ENCODE assay signal across 28 mouse cellular contexts in genomic region chr19:53964910-53965633, GRCm38 (mm10). TPM values are rescaled to one million over a fixed set of nuclear protein-coding genes. Genes with fewer than 3 reads are reported as not detected.
A peak's percentile ranks its signal among the peaks of the same experiment; 100 is the strongest.
DNase-seq lines count a peak whose midpoint lies in the region; ATAC-seq and TF ChIP-seq lines count a peak whose summit lies in the region.
"Had no signal": no experiment of that assay in that cellular context is flagged by ENCODE, and none has a peak within 500 bp of the region (broad histone marks: within the 10 kb centered on the region; RNA-seq: fewer than 3 reads in every experiment).

No protein-coding gene starts in this region.

- no peak for TF ChIP-seq CTCF in bone marrow, adult 2 months (IDR thresholded peaks at IDR 0.05; ENCODE audit: control insufficient read depth, insufficient read depth, low read length)

- peak overlapping the region; percentile 47; the same call in 1 of the 2 replicates for H3K9ac ChIP-seq in liver, embryonic 12.5 days
- H3K9ac ChIP-seq in intestine, embryonic 15.5 days: no peak overlapping the region
- H3K9ac ChIP-seq: forebrain, embryonic 12.5 days; hindbrain, embryonic 15.5 days; limb, embryonic 13.5 days; lung, embryonic 15.5 days; neural tube, embryonic 13.5 days had no signal

- H3K27ac ChIP-seq in bone marrow, adult 2 months (ENCODE audit: control insufficient read depth, insufficient read depth, low read depth, low read length, poor library complexity): peak overlapping the region; percentile 16
- H3K27ac ChIP-seq in liver, embryonic 12.5 days: peak overlapping the region; percentile 91
- no peak overlapping the region for H3K27ac ChIP-seq in intestine, embryonic 15.5 days
- H3K27ac ChIP-seq: embryonic facial prominence, embryonic 10.5 days; forebrain, embryonic 12.5 days; gastrocnemius, adult 2 months; heart, embryonic 10.5 days; hindbrain, embryonic 15.5 days; layer of hippocampus, adult 2 months; limb, embryonic 13.5 days; lung, embryonic 15.5 days; midbrain, embryonic 10.5 days; neural tube, embryonic 13.5 days had no signal

- no peaks in the 10 kb centered on the region for H3K4me1 ChIP-seq in bone marrow, adult 2 months (ENCODE audit: control insufficient read depth, insufficient read depth, low read length)
- H3K4me1 ChIP-seq in liver, embryonic 12.5 days: peaks cover 48% of the 10 kb centered on the region
- H3K4me1 ChIP-seq in intestine, embryonic 15.5 days (replicated peaks): no peaks in the 10 kb centered on the region
- H3K4me1 ChIP-seq: embryonic facial prominence, embryonic 10.5 days; forebrain, embryonic 12.5 days; heart, embryonic 10.5 days; hindbrain, embryonic 15.5 days; limb, embryonic 13.5 days; lung, embryonic 15.5 days; midbrain, embryonic 10.5 days; neural tube, embryonic 13.5 days had no signal

- 58% methylated on average over 10 of the region's 10 CpGs for WGBS in bone marrow, adult 2 months
- WGBS in liver, embryonic 12.5 days (ENCODE audit: insufficient replicate concordance): 34% methylated on average over 10 of the region's 10 CpGs
- WGBS in intestine, embryonic 15.5 days: 83% methylated on average over 10 of the region's 10 CpGs

- no peaks in the 10 kb centered on the region for H3K9me3 ChIP-seq in liver, embryonic 12.5 days (replicated peaks)
- no peaks in the 10 kb centered on the region for H3K9me3 ChIP-seq in intestine, embryonic 15.5 days
- H3K9me3 ChIP-seq: embryonic facial prominence, embryonic 10.5 days; forebrain, embryonic 12.5 days; heart, embryonic 10.5 days; hindbrain, embryonic 15.5 days; limb, embryonic 13.5 days; lung, embryonic 15.5 days; midbrain, embryonic 10.5 days; neural tube, embryonic 13.5 days had no signal

- no peaks in the 10 kb centered on the region for H3K27me3 ChIP-seq in liver, embryonic 12.5 days (replicated peaks)
- no peaks in the 10 kb centered on the region for H3K27me3 ChIP-seq in intestine, embryonic 15.5 days (replicated peaks)
- H3K27me3 ChIP-seq: forebrain, embryonic 12.5 days; hindbrain, embryonic 15.5 days; limb, embryonic 13.5 days; lung, embryonic 15.5 days; neural tube, embryonic 13.5 days had no signal

- H3K4me3 ChIP-seq in bone marrow, adult 2 months (replicated peaks; ENCODE audit: control insufficient read depth, low read depth, low read length): no peak overlapping the region
- peak overlapping the region; percentile 25 for H3K4me3 ChIP-seq in liver, embryonic 12.5 days
- H3K4me3 ChIP-seq in intestine, embryonic 15.5 days (replicated peaks): no peak overlapping the region
- H3K4me3 ChIP-seq: embryonic facial prominence, embryonic 10.5 days; forebrain, embryonic 12.5 days; gastrocnemius, adult 2 months; heart, embryonic 10.5 days; hindbrain, embryonic 15.5 days; layer of hippocampus, adult 2 months; limb, embryonic 13.5 days; lung, embryonic 15.5 days; midbrain, embryonic 10.5 days; myocyte; neural tube, embryonic 13.5 days had no signal

- peaks cover 4% of the 10 kb centered on the region; the same call in 1 of the 2 replicates for H3K36me3 ChIP-seq in liver, embryonic 12.5 days
- H3K36me3 ChIP-seq in intestine, embryonic 15.5 days: no peaks in the 10 kb centered on the region
- H3K36me3 ChIP-seq: forebrain, embryonic 12.5 days; hindbrain, embryonic 15.5 days; limb, embryonic 13.5 days; lung, embryonic 15.5 days; neural tube, embryonic 13.5 days had no signal

- DNase-seq in retina, postnatal 1 day: no peak
- DNase-seq in frontal cortex, postnatal 10 days (ENCODE audit: low spot score in 2 of 2): no peak
- DNase-seq: cerebellum, adult 11 months; cerebellum, adult 9-11 months; gastrocnemius, adult 2 months; heart, postnatal 4 days; kidney, adult 9 months; kidney, postnatal 25 days; lung, postnatal 36 days; thymus, adult 18-20 months; thymus, postnatal 4 days had no signal

- H3K4me2 ChIP-seq in liver, embryonic 12.5 days: peak overlapping the region; percentile 55
- H3K4me2 ChIP-seq in intestine, embryonic 15.5 days (replicated peaks): no peak overlapping the region
- H3K4me2 ChIP-seq: forebrain, embryonic 12.5 days; hindbrain, embryonic 15.5 days; limb, embryonic 13.5 days; lung, embryonic 15.5 days; neural tube, embryonic 13.5 days had no signal

- no peak for TF ChIP-seq POLR2A in bone marrow, adult 2 months (IDR thresholded peaks at IDR 0.05; ENCODE audit: borderline replicate concordance, control insufficient read depth, low read depth, low read length)

- ATAC-seq in erythroblast, adult 5-6 weeks (replicated peaks; ENCODE audit: low FRiP score, poor library complexity, severe bottlenecking): peak; percentile 70
- peak; percentile 89 for ATAC-seq in liver, embryonic 12.5 days
- peak; percentile 90 for ATAC-seq in megakaryocyte progenitor cell, adult 5-6 weeks (replicated peaks; ENCODE audit: poor library complexity)
- ATAC-seq in intestine, embryonic 15.5 days: no peak
- ATAC-seq: intestine, embryonic 16.5 days; midbrain, embryonic 16.5 days had no signal

RNA-seq across cellular contexts. Expression of gene Bbip1, which starts 20.6 kb away (rescaled TPM):
- polyA plus RNA-seq in bone marrow, adult 2 months (2011; ENCODE audit: insufficient read depth, insufficient read length, low replicate concordance, missing spikeins): 25.8 and 32.5 TPM in 2 replicates
- total RNA-seq in erythroblast, adult 5-6 weeks (2015; ENCODE audit: low replicate concordance): 31.3 and 40.5 TPM in 2 replicates
- 18.9 and 28.3 TPM in 2 replicates for total RNA-seq in erythroblast, adult 5-6 weeks (2017; ENCODE audit: low replicate concordance)
- 64.0 and 65.8 TPM in 2 replicates for polyA plus RNA-seq in liver, embryonic 12.5 days (2016; fragmentation: Nextera tagmentation; extraction: Ambion mirVana)
- 72.9 and 88.8 TPM in 2 replicates for total RNA-seq in megakaryocyte progenitor cell, adult 5-6 weeks (2015)
- total RNA-seq in megakaryocyte progenitor cell, adult 5-6 weeks (2017): 36.2 and 55.0 TPM in 2 replicates
- polyA plus RNA-seq in intestine, embryonic 15.5 days (2015; fragmentation: Nextera tagmentation; extraction: Ambion mirVana): 73.3 and 79.2 TPM in 2 replicates

RNA-seq across cellular contexts. Expression of gene Shoc2, which starts 21.0 kb away (rescaled TPM):
- polyA plus RNA-seq in bone marrow, adult 2 months (2011; ENCODE audit: insufficient read depth, insufficient read length, low replicate concordance, missing spikeins): 11.8 and 17.4 TPM in 2 replicates
- 23.6 and 25.1 TPM in 2 replicates for total RNA-seq in erythroblast, adult 5-6 weeks (2015; ENCODE audit: low replicate concordance)
- 18.4 and 18.6 TPM in 2 replicates for total RNA-seq in erythroblast, adult 5-6 weeks (2017; ENCODE audit: low replicate concordance)
- 26.4 and 27.1 TPM in 2 replicates for polyA plus RNA-seq in liver, embryonic 12.5 days (2016; fragmentation: Nextera tagmentation; extraction: Ambion mirVana)
- 47.0 and 55.1 TPM in 2 replicates for total RNA-seq in megakaryocyte progenitor cell, adult 5-6 weeks (2015)
- total RNA-seq in megakaryocyte progenitor cell, adult 5-6 weeks (2017): 43.3 and 44.2 TPM in 2 replicates
- 37.5 and 42.9 TPM in 2 replicates for polyA plus RNA-seq in intestine, embryonic 15.5 days (2015; fragmentation: Nextera tagmentation; extraction: Ambion mirVana)
